Mouse (Mus musculus): ENCODE results near the gene Ssbp4.

GRCm38 (mm10) chr8:70555079-70555747 is 53.5 kb downstream of the Ssbp4 start:
- TF ChIP-seq CTCF (IDR thresholded peaks at IDR 0.05; ENCODE audit: borderline replicate concordance, insufficient read depth, low read length) (no peak), POLR2A (IDR thresholded peaks at IDR 0.05; ENCODE audit: low read depth, low read length) (no peak)
